Mouse (Mus musculus): ENCODE measurements around the gene Gm10577.

GRCm38 (mm10) chr4:101020596-101020995, at the start of gene Gm10577:
- TF ChIP-seq CTCF (IDR thresholded peaks at IDR 0.05; ENCODE audit: insufficient read depth, low read depth, low read length) (no peak), POLR2A (IDR thresholded peaks at IDR 0.05; ENCODE audit: insufficient read depth, low read depth, low read length) (no peak)

Data from olfactory bulb, adult 2 months (tissue).